Mouse (Mus musculus) forebrain, embryonic 15.5 days (tissue): ENCODE measurements around the gene Bod1. TPM values are rescaled to one million over a fixed set of nuclear protein-coding genes. Genes with fewer than 3 reads are reported as not detected.

Experiments used
- ATAC-seq: fragments of 200-750 bp; cut with Nextera tagmentation; replicated peaks from 2 replicates; pipeline ENCODE4 v1.8.0; 2017; ENCODE audit warnings: mild to moderate bottlenecking, moderate TSS enrichment, moderate library complexity
- H3K27ac ChIP-seq: fragments of 300-500 bp; sonication (generic); replicated peaks from 2 replicates; pipeline ENCODE4 v1.5.1; 2015; ENCODE audit warnings: mild to moderate bottlenecking, inconsistent platforms
- H3K27me3 ChIP-seq: fragments of 300-500 bp; sonication (generic); 2 replicates; pipeline ENCODE4 v1.6.1; 2015; ENCODE audit warnings: inconsistent platforms
- H3K36me3 ChIP-seq: fragments of 300-500 bp; sonication (generic); 2 replicates; pipeline ENCODE4 v1.6.1; 2015; ENCODE audit warnings: mild to moderate bottlenecking, inconsistent platforms
- H3K4me1 ChIP-seq: fragments of 300-500 bp; sonication (generic); 2 replicates; pipeline ENCODE4 v1.6.1; 2015; ENCODE audit warnings: inconsistent platforms
- H3K4me2 ChIP-seq: fragments of 300-500 bp; sonication (generic); replicated peaks from 2 replicates; pipeline ENCODE4 v1.6.1; 2015; ENCODE audit warnings: mild to moderate bottlenecking, inconsistent platforms
- H3K4me3 ChIP-seq: fragments of 300-500 bp; sonication (generic); 2 replicates; pipeline ENCODE4 v1.5.1; 2015; ENCODE audit warnings: mild to moderate bottlenecking, inconsistent platforms
- H3K9ac ChIP-seq: fragments of 300-500 bp; sonication (generic); replicated peaks from 2 replicates; pipeline ENCODE4 v1.6.1; 2015; ENCODE audit warnings: mild to moderate bottlenecking, inconsistent platforms
- H3K9me3 ChIP-seq: fragments of 300-500 bp; sonication (generic); 2 replicates; pipeline ENCODE4 v1.6.1; 2016; ENCODE audit warnings: inconsistent platforms
- WGBS: fragments of 180-500 bp; shearing (Covaris S2); methylation state at CpG from one replicate; pipeline ENCODE4 v1.1.7; 2015; ENCODE audit warnings: mixed read lengths; 5-methylcytosine and 5-hydroxymethylcytosine counted together
- polyA plus RNA-seq: library from polyadenylated mRNA; unstranded; fragments of >200 nt; fragmentation: Nextera tagmentation; extraction: Ambion mirVana; gene quantifications from 2 replicates; pipeline ENCODE4 v1.2.1, GENCODE M21; 2015

The Bod1 gene
- polyA plus RNA-seq, 1 experiment from 2014 or later: 163 TPM

DNA sequence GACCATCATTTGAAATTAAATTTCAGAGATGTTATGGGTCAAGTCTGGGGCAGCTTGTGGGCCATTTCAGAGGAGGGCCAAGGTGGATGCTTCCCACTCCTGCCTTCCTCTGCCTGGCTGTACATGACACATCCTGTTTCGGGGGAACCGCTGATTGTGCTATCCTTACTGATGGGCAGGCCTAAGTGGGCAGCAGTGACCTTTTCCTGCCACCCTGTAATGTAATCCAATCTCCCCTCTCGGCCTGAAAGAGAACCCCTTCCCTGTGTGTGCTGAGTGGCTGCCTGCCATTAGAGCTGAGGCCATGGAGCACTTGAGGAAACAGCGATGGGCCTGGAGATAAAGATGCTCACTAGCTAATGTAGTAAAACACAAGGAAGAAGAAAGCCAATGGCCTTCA, 17.3 kb upstream of the Bod1 start:
- no peaks in the 10 kb centered on the region for H3K4me1 ChIP-seq
- no peaks in the 10 kb centered on the region for H3K36me3 ChIP-seq
- no peak overlapping the region for H3K4me3 ChIP-seq
- H3K9me3 ChIP-seq: no peaks in the 10 kb centered on the region
- no peak overlapping the region for H3K27ac ChIP-seq
- no peak overlapping the region for H3K9ac ChIP-seq
- ATAC-seq: no peak
- WGBS: 83% methylated on average over 4 of the region's 4 CpGs
- no peaks in the 10 kb centered on the region for H3K27me3 ChIP-seq
- no peak overlapping the region for H3K4me2 ChIP-seq

- Histone ChIP-seq H3K4me1 (no peaks in the 10 kb centered on the region), H3K9me3 (no peaks in the 10 kb centered on the region), H3K4me2 (no peak overlapping the region), H3K9ac (no peak overlapping the region), H3K4me3 (no peak overlapping the region), H3K27ac (no peak overlapping the region), H3K36me3 (no peaks in the 10 kb centered on the region), H3K27me3 (no peaks in the 10 kb centered on the region)
- 0 out of 2 replicates have a peak, but pooled peaks have one; percentile 20 for ATAC-seq
- 75% methylated on average over 9 of the region's 9 CpGs for WGBS
Observed at GRCm38 (mm10) chr11:31684913-31685567, 13.4 kb upstream of the Bod1 start.

DNA sequence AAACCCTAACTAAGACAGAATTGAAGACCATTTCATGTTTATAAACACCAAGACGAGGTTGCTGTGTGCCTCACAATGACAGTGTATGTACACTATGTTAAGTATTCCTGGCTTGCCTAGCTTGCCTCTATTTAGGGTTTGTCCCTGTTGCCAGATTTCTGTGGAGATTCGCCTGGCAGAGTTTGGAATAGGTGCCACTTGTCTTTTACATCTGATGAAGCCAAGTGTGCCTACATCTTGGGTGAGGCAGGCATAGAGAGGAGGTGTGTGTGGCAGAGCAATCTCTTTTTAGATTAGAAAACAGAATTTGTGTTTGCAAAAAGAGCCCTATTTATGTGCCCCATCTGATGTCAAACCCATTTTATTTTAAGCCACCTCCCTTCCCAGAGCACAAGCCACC, 12.4 kb upstream of the Bod1 start:
- H3K9ac ChIP-seq: no peak overlapping the region
- H3K4me2 ChIP-seq: no peak overlapping the region
- no peaks in the 10 kb centered on the region for H3K27me3 ChIP-seq
- H3K27ac ChIP-seq: no peak overlapping the region
- ATAC-seq: no peak
- H3K4me1 ChIP-seq: no peaks in the 10 kb centered on the region
- H3K4me3 ChIP-seq: no peak overlapping the region
- no peaks in the 10 kb centered on the region for H3K9me3 ChIP-seq
- H3K36me3 ChIP-seq: no peaks in the 10 kb centered on the region
- 55% methylated on average over 2 of the region's 2 CpGs for WGBS

- no peak overlapping the region for H3K9ac ChIP-seq
- ATAC-seq: no peak
- 60% methylated on average over 16 of the region's 16 CpGs for WGBS
Observed at GRCm38 (mm10) chr11:31679840-31680381, 8.2 kb upstream of the Bod1 start.

GRCm38 (mm10) chr11:31677309-31677708, 5.6 kb upstream of the Bod1 start:
- no peak for ATAC-seq
- Histone ChIP-seq H3K27me3 (no peaks in the 10 kb centered on the region), H3K9ac (no peak overlapping the region), H3K4me2 (no peak overlapping the region), H3K4me1 (peaks cover 6% of the 10 kb centered on the region), H3K9me3 (no peaks in the 10 kb centered on the region), H3K4me3 (no peak overlapping the region), H3K36me3 (no peaks in the 10 kb centered on the region), H3K27ac (no peak overlapping the region)
- 87% methylated on average over 5 of the region's 5 CpGs for whole genome bisulfite sequencing

More at GRCm38 (mm10) chr11:31679840-31680381, 8.2 kb upstream of the Bod1 start:
- Histone ChIP-seq H3K4me1 (no peaks in the 10 kb centered on the region), H3K9me3 (no peaks in the 10 kb centered on the region), H3K4me2 (no peak overlapping the region), H3K36me3 (no peaks in the 10 kb centered on the region), H3K27me3 (no peaks in the 10 kb centered on the region), H3K4me3 (no peak overlapping the region), H3K27ac (no peak overlapping the region)

DNA sequence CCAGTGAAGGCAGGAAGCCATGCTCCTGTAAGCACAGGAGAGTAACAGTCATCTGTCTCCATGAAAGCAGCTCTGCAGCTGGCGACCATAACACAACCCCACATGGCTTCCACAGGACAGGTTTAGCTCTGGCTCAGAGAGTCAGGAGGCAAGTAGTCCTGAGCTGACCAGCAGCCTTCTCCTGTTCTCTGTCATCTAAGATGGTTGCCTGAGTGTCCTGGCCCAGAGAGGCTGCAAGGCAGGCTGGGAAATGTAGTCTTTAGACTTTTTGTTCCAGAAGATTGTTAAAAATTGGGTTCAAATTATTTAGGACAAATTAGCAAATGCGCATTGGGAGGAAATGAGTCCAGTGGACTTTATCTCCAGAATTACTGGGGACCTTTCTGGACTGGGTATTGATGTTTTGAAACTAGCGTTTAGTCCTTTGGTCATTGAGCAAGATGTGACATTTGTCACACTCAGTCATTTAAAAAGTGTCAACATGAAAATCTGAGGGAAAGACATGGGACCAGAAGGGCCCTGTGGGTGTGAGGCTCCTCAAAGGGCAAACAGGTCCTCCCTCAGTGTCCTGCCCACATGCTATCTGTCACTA, 5.1 kb upstream of the Bod1 start:
- WGBS: 92% methylated on average over 3 of the region's 3 CpGs
- no peak overlapping the region for H3K4me2 ChIP-seq
- no peak overlapping the region for H3K9ac ChIP-seq
- H3K27ac ChIP-seq: no peak overlapping the region
- no peaks in the 10 kb centered on the region for H3K36me3 ChIP-seq
- H3K4me1 ChIP-seq: peaks cover 8% of the 10 kb centered on the region
- no peaks in the 10 kb centered on the region for H3K9me3 ChIP-seq
- no peak overlapping the region for H3K4me3 ChIP-seq
- ATAC-seq: no peak
- H3K27me3 ChIP-seq: no peaks in the 10 kb centered on the region

GRCm38 (mm10) chr11:31675430-31675829, 3.7 kb upstream of the Bod1 start:
- no peak for ATAC-seq
- Histone ChIP-seq H3K27me3 (no peaks in the 10 kb centered on the region), H3K36me3 (no peaks in the 10 kb centered on the region), H3K9me3 (no peaks in the 10 kb centered on the region), H3K4me3 (no peak overlapping the region), H3K4me2 (no peak overlapping the region), H3K9ac (no peak overlapping the region), H3K4me1 (peaks cover 12% of the 10 kb centered on the region), H3K27ac (no peak overlapping the region)
- WGBS: 40% methylated on average over 2 of the region's 2 CpGs

DNA sequence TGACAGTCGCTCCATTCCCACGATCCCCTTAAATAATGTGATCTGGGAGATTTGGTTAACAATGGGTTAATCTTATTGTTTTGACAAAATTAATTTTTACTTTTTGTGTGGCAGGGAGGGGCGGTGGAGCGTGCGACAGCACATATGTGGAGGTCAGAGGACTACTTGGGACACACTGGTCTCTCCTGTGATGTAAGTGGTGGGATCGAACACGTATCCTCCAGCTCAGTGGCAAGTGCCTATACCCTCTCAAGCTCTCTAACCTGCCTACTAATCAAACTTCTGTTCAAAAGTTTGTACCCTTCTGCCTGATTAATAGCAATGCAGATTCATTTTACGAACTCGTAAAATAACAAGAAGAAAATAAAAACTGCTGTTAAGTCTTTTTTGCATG, 482 bp upstream of the Bod1 start:
- Histone ChIP-seq H3K4me3 (peak overlapping the region; percentile 96), H3K36me3 (peaks cover 19% of the 10 kb centered on the region), H3K4me2 (peak overlapping the region; percentile 50), H3K9me3 (no peaks in the 10 kb centered on the region), H3K27me3 (no peaks in the 10 kb centered on the region), H3K4me1 (peaks cover 21% of the 10 kb centered on the region), H3K27ac (peak overlapping the region; percentile 63), H3K9ac (peak overlapping the region; percentile 96)
- 10% methylated on average over 9 of the region's 9 CpGs for WGBS
- ATAC-seq: peak; percentile 69

DNA sequence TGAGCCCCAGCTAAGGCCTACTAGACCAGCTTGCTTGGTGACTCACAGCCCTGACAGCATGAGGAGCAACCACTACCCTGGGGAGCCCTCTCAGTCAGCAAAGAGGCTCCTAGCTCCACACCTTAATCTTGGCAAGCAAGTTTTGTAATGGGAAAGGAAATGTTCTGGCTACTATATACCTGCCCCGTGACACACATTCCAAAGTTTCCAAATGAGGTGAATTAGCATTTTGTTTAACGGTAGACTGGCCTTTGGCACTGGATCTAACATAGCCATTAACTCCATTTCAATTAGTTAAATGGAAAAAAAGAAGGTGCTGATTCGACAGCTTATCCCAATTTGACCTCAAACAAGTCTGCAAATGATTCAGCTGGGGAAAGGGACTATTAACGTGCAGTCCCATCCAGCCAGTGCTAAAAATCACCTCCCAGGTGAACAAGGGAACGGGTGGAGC, 1.2 kb downstream of the Bod1 start:
- Histone ChIP-seq H3K27me3 (no peaks in the 10 kb centered on the region), H3K36me3 (peaks cover 34% of the 10 kb centered on the region), H3K4me1 (peaks cover 21% of the 10 kb centered on the region), H3K4me2 (peak overlapping the region; percentile 54), H3K9me3 (no peaks in the 10 kb centered on the region), H3K9ac (peak overlapping the region; percentile 26; the same call in 1 of the 2 replicates), H3K4me3 (peak overlapping the region; percentile 96), H3K27ac (no peak overlapping the region)
- 53% methylated on average over 5 of the region's 5 CpGs for WGBS
- no peak for ATAC-seq

DNA sequence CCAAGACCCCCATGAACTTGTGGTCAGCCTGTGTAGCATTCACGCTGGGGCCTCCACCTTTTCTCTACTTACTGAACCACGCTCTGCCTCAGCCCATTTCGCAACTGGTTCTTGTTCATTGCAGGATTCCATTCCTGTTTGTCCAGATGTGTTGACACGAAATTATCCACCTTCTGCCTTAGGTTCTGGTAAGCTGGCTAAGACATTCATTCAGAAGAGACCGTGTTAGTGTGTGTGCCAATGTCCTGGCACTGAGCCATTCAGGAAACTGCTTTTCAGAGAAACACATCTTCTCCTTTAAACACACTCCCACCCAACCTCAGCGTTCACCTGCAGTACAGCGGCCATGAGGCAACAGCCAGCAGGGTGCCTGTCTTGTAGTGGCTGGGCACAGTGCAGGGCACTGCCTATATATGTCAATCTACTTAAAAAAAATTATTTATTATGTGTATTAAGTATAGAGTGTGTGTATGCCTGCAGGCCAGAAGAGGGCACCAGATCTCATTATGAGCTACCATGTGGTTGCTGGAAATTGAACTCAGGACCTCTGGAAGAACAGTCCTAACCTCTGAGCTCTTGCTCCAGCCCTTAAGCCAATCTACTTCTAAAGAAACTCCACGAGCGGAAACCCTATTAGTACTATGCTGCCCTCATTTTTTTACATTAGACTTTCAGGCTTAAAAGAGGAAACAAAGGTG, 2.4 kb downstream of the Bod1 start:
- H3K36me3 ChIP-seq: peaks cover 46% of the 10 kb centered on the region
- no peak overlapping the region for H3K4me2 ChIP-seq
- H3K9me3 ChIP-seq: no peaks in the 10 kb centered on the region
- WGBS: 94% methylated on average over 9 of the region's 9 CpGs
- no peak overlapping the region for H3K27ac ChIP-seq
- ATAC-seq: no peak
- no peak overlapping the region for H3K9ac ChIP-seq
- no peak overlapping the region for H3K4me3 ChIP-seq
- peaks cover 21% of the 10 kb centered on the region for H3K4me1 ChIP-seq
- no peaks in the 10 kb centered on the region for H3K27me3 ChIP-seq

- Histone ChIP-seq H3K27me3 (no peaks in the 10 kb centered on the region), H3K36me3 (peaks cover 65% of the 10 kb centered on the region), H3K27ac (no peak overlapping the region), H3K9me3 (no peaks in the 10 kb centered on the region), H3K9ac (no peak overlapping the region), H3K4me1 (no peaks in the 10 kb centered on the region), H3K4me3 (no peak overlapping the region), H3K4me2 (no peak overlapping the region)
- no peak for ATAC-seq
- WGBS: 69% methylated on average over 2 of the region's 2 CpGs
Observed at GRCm38 (mm10) chr11:31664186-31664585, 7.5 kb downstream of the Bod1 start.

GRCm38 (mm10) chr11:31663501-31663900, 8.2 kb downstream of the Bod1 start:
- H3K36me3 ChIP-seq: peaks cover 59% of the 10 kb centered on the region
- peak; percentile 33; the same call in 1 of the 2 replicates for ATAC-seq
- WGBS: 93% methylated on average over 4 of the region's 4 CpGs
- H3K4me1 ChIP-seq: no peaks in the 10 kb centered on the region
- H3K4me2 ChIP-seq: no peak overlapping the region
- no peak overlapping the region for H3K27ac ChIP-seq
- no peak overlapping the region for H3K4me3 ChIP-seq
- no peaks in the 10 kb centered on the region for H3K27me3 ChIP-seq
- H3K9ac ChIP-seq: no peak overlapping the region
- no peaks in the 10 kb centered on the region for H3K9me3 ChIP-seq
